Mouse (Mus musculus): ENCODE results near the gene Plekhh3.

DNA sequence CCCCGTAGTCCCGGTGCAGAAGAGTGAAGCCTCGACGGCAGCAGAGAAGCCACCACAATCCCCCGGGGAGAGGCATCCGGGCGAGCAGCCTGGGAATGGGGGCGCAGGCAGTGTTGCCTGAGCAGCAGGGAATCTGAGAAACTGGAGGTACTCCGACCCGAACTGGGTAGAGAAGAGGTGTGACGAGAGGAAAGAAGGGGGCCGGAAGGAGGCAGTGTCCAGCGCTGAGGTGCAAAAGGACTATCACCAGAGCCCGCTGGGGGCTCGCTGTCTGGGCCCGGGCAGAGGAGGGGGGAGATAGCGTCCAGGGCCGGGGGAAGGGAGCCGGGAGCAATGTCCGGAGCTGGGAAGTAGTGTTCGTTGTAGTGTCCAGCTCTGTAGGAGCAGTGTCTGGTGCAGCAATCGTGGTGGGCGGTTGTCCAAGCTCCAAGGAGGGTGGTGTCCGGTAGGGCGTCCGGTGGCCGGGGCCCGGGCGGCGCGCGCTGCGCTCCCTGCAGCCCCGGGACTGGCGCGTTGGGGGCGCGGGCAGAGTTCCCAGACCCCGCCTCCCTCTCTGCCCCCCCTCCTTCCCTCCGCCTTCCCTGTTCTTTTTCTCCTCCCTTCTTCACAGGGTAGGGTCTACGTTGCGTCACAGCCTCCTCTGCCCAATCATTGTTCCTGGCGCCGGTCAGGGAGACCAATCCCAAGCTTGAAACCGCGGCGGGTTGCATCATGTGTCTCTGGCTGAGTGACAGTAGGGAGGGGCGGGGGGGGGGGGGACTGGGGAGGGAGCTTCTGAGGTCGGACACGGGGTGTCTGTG is at the start of gene Plekhh3:
- TF ChIP-seq ZNF384 (IDR thresholded peaks at IDR 0.05; ENCODE audit: low read depth, low read length) = no peak
- no peak for TF ChIP-seq MAFK (IDR thresholded peaks at IDR 0.05; ENCODE audit: insufficient read depth, low read depth, low read length)
- no peak for TF ChIP-seq ZC3H11A (IDR thresholded peaks at IDR 0.05; ENCODE audit: borderline replicate concordance, low read depth, low read length)

All from ES-E14 (cell line).